Mouse (Mus musculus): ENCODE measurements around the gene Ankrd35. TPM values are rescaled to one million over a fixed set of nuclear protein-coding genes. Genes with fewer than 3 reads are reported as not detected.
"Not testable (repeated sequence)": the region's sequence is repeated elsewhere in the genome, so short reads cannot be mapped to it uniquely, and the experiment has no call there.

Gene Ankrd35
- polyA plus RNA-seq, 1 experiment from 2014 or later, result 0.51 TPM

GRCm38 (mm10) chr3:96678456-96678855 lies 8.5 kb downstream of the Ankrd35 start:
- Histone ChIP-seq H3K9me3 (no peaks in the 10 kb centered on the region), H3K4me1 (peaks cover 9% of the 10 kb centered on the region; the same call in 1 of the 2 replicates), H3K4me2 (no peak overlapping the region), H3K9ac (no peak overlapping the region), H3K4me3 (replicated peaks) (no peak overlapping the region), H3K36me3 (replicated peaks) (no peaks in the 10 kb centered on the region), H3K27ac (no peak overlapping the region), H3K27me3 (peaks cover 33% of the 10 kb centered on the region; the same call in 1 of the 2 replicates)
- no peak for ATAC-seq (ENCODE audit: low FRiP score)
- 64% methylated on average over 7 of the region's 7 CpGs for WGBS

- peaks cover 38% of the 10 kb centered on the region for H3K27me3 ChIP-seq
- no peak for ATAC-seq (ENCODE audit: low FRiP score)
- H3K9ac ChIP-seq, result no peak overlapping the region
- no peaks in the 10 kb centered on the region for H3K9me3 ChIP-seq
- 21% methylated on average over 5 of the region's 5 CpGs for WGBS
- peaks cover 9% of the 10 kb centered on the region; the same call in 1 of the 2 replicates for H3K4me1 ChIP-seq
- H3K27ac ChIP-seq, result no peak overlapping the region
- H3K4me2 ChIP-seq, result no peak overlapping the region
- no peaks in the 10 kb centered on the region for H3K36me3 ChIP-seq (replicated peaks)
- H3K4me3 ChIP-seq (replicated peaks), result no peak overlapping the region
Observed at GRCm38 (mm10) chr3:96679159-96679674, 9.3 kb downstream of the Ankrd35 start.

GRCm38 (mm10) chr3:96680269-96680956 lies 10.5 kb downstream of the Ankrd35 start:
- no peaks in the 10 kb centered on the region for H3K9me3 ChIP-seq
- peaks cover 47% of the 10 kb centered on the region for H3K27me3 ChIP-seq
- peaks cover 9% of the 10 kb centered on the region; the same call in 1 of the 2 replicates for H3K4me1 ChIP-seq
- 18% methylated on average over 12 of the region's 12 CpGs for WGBS
- ATAC-seq (ENCODE audit: low FRiP score), result 0 out of 2 replicates have a peak, but pooled peaks have one; percentile 30
- H3K27ac ChIP-seq, result no peak overlapping the region
- H3K4me2 ChIP-seq, result no peak overlapping the region
- no peak overlapping the region for H3K4me3 ChIP-seq (replicated peaks)
- H3K9ac ChIP-seq, result no peak overlapping the region
- H3K36me3 ChIP-seq (replicated peaks), result no peaks in the 10 kb centered on the region

- WGBS, result 84% methylated on average over 3 of the region's 3 CpGs
- no peaks in the 10 kb centered on the region for H3K36me3 ChIP-seq (replicated peaks)
- no peak overlapping the region for H3K9ac ChIP-seq
- 0 out of 2 replicates have a peak, but pooled peaks cover 3% of the 10 kb centered on the region for H3K4me1 ChIP-seq
- H3K27me3 ChIP-seq, result peaks cover 41% of the 10 kb centered on the region
- H3K27ac ChIP-seq, result no peak overlapping the region
- no peaks in the 10 kb centered on the region for H3K9me3 ChIP-seq
- ATAC-seq (ENCODE audit: low FRiP score), result no peak
- no peak overlapping the region for H3K4me2 ChIP-seq
- no peak overlapping the region for H3K4me3 ChIP-seq (replicated peaks)
Observed at GRCm38 (mm10) chr3:96683496-96683895, 13.6 kb downstream of the Ankrd35 start.

GRCm38 (mm10) chr3:96684151-96684821 lies 14.4 kb downstream of the Ankrd35 start:
- Histone ChIP-seq H3K4me1 (peaks cover 5% of the 10 kb centered on the region), H3K9me3 (no peaks in the 10 kb centered on the region), H3K9ac (peak overlapping the region; percentile 38; the same call in 1 of the 2 replicates), H3K4me2 (peak overlapping the region; percentile 36), H3K27ac (no peak overlapping the region), H3K36me3 (replicated peaks) (no peaks in the 10 kb centered on the region), H3K4me3 (replicated peaks) (peak overlapping the region; percentile 20), H3K27me3 (peaks cover 38% of the 10 kb centered on the region)
- no peak for ATAC-seq (ENCODE audit: low FRiP score)
- WGBS, result 73% methylated on average over 17 of the region's 17 CpGs

GRCm38 (mm10) chr3:96684822-96685156 lies 14.9 kb downstream of the Ankrd35 start:
- Histone ChIP-seq H3K27me3 (peaks cover 33% of the 10 kb centered on the region), H3K4me3 (replicated peaks) (peak overlapping the region; percentile 20), H3K4me1 (peaks cover 10% of the 10 kb centered on the region), H3K9me3 (no peaks in the 10 kb centered on the region), H3K9ac (peak overlapping the region; percentile 38; the same call in 1 of the 2 replicates), H3K27ac (no peak overlapping the region), H3K4me2 (peak overlapping the region; percentile 36), H3K36me3 (replicated peaks) (no peaks in the 10 kb centered on the region)
- no peak for ATAC-seq (ENCODE audit: low FRiP score)
- 47% methylated on average over 28 of the region's 28 CpGs for WGBS

- peaks cover 23% of the 10 kb centered on the region for H3K27me3 ChIP-seq
- H3K4me2 ChIP-seq; H3K9ac ChIP-seq; ATAC-seq (ENCODE audit: low FRiP score); H3K4me3 ChIP-seq (replicated peaks); H3K9me3 ChIP-seq; H3K36me3 ChIP-seq (replicated peaks); H3K27ac ChIP-seq: not testable (repeated sequence)
- WGBS, result 92% methylated on average over 5 of the region's 5 CpGs
- peaks cover 17% of the 10 kb centered on the region for H3K4me1 ChIP-seq
Observed at GRCm38 (mm10) chr3:96686057-96686456, 16.1 kb downstream of the Ankrd35 start.

- Histone ChIP-seq H3K27ac (no peak overlapping the region), H3K36me3 (replicated peaks) (no peaks in the 10 kb centered on the region), H3K4me3 (replicated peaks) (no peak overlapping the region), H3K9ac (no peak overlapping the region), H3K4me1 (peaks cover 19% of the 10 kb centered on the region), H3K4me2 (no peak overlapping the region), H3K27me3 (peaks cover 11% of the 10 kb centered on the region), H3K9me3 (no peaks in the 10 kb centered on the region)
- 85% methylated on average over 11 of the region's 11 CpGs for WGBS
- ATAC-seq (ENCODE audit: low FRiP score), result no peak
Observed at GRCm38 (mm10) chr3:96688854-96689253, 18.9 kb downstream of the Ankrd35 start.

GRCm38 (mm10) chr3:96690298-96690697 lies 20.4 kb downstream of the Ankrd35 start:
- H3K4me3 ChIP-seq (replicated peaks), result no peak overlapping the region
- H3K36me3 ChIP-seq (replicated peaks), result no peaks in the 10 kb centered on the region
- no peak for ATAC-seq (ENCODE audit: low FRiP score)
- no peaks in the 10 kb centered on the region for H3K9me3 ChIP-seq
- no peak overlapping the region for H3K4me2 ChIP-seq
- WGBS, result 57% methylated on average over 3 of the region's 3 CpGs
- H3K4me1 ChIP-seq, result peaks cover 22% of the 10 kb centered on the region
- H3K27ac ChIP-seq, result no peak overlapping the region
- H3K27me3 ChIP-seq, result no peaks in the 10 kb centered on the region
- H3K9ac ChIP-seq, result no peak overlapping the region

GRCm38 (mm10) chr3:96692506-96692905 lies 22.6 kb downstream of the Ankrd35 start:
- WGBS, result 11% methylated on average over 3 of the region's 3 CpGs
- Histone ChIP-seq H3K4me2 (no peak overlapping the region), H3K27me3 (no peaks in the 10 kb centered on the region), H3K9me3 (no peaks in the 10 kb centered on the region), H3K36me3 (replicated peaks) (no peaks in the 10 kb centered on the region), H3K4me3 (replicated peaks) (no peak overlapping the region), H3K9ac (no peak overlapping the region), H3K27ac (no peak overlapping the region), H3K4me1 (peaks cover 33% of the 10 kb centered on the region)
- no peak for ATAC-seq (ENCODE audit: low FRiP score)

GRCm38 (mm10) chr3:96693579-96693978 lies 23.6 kb downstream of the Ankrd35 start:
- no peak for ATAC-seq (ENCODE audit: low FRiP score)
- 93% methylated on average over 1 of the region's 1 CpGs for WGBS
- no peak overlapping the region for H3K4me2 ChIP-seq
- no peaks in the 10 kb centered on the region for H3K27me3 ChIP-seq
- H3K9ac ChIP-seq, result no peak overlapping the region
- H3K4me3 ChIP-seq (replicated peaks), result no peak overlapping the region
- H3K4me1 ChIP-seq, result peaks cover 40% of the 10 kb centered on the region
- no peak overlapping the region for H3K27ac ChIP-seq
- H3K36me3 ChIP-seq (replicated peaks), result no peaks in the 10 kb centered on the region
- no peaks in the 10 kb centered on the region for H3K9me3 ChIP-seq

- H3K4me1 ChIP-seq, result peaks cover 23% of the 10 kb centered on the region
- no peaks in the 10 kb centered on the region for H3K9me3 ChIP-seq
- peak; percentile 76 for ATAC-seq (ENCODE audit: low FRiP score)
- H3K27me3 ChIP-seq, result no peaks in the 10 kb centered on the region; the same call in 1 of the 2 replicates
- WGBS, result under 1% methylated on average over 35 of the region's 35 CpGs
- peak within 1 kb of the TSS; percentile 95 for H3K27ac ChIP-seq
- H3K4me3 ChIP-seq (replicated peaks), result peak within 1 kb of the TSS; percentile 82
- peaks cover 18% of the 10 kb centered on the region for H3K36me3 ChIP-seq (replicated peaks)
- peak within 1 kb of the TSS; percentile 76 for H3K4me2 ChIP-seq
- H3K9ac ChIP-seq, result peak within 1 kb of the TSS; percentile 84
Observed at GRCm38 (mm10) chr3:96696198-96696765, 26.4 kb downstream of the Ankrd35 start, which contains the start of gene Pias3. Gene Pias3, plus strand, starts transcription at chr3:96696384.
